Mouse (Mus musculus) heart, embryonic 12.5 days (tissue): ENCODE data around the gene Olfr1392. TPM values are rescaled to one million over a fixed set of nuclear protein-coding genes. Genes with fewer than 3 reads are reported as not detected.
A peak's percentile ranks its signal among the peaks of the same experiment; 100 is the strongest.
"Not testable (repeated sequence)": the region's sequence is repeated elsewhere in the genome, so short reads cannot be mapped to it uniquely, and the experiment has no call there.

Source experiments
- ATAC-seq: fragments of 200-750 bp; cut with Nextera tagmentation; 2 replicates; pipeline ENCODE4 v1.8.0; 2017; ENCODE audit warnings: moderate TSS enrichment, moderate library complexity; ENCODE audit not compliant: insufficient number of reproducible peaks, low FRiP score
- H3K27ac ChIP-seq: fragments of 300-500 bp; sonication (generic); 2 replicates; pipeline ENCODE4 v1.5.1; 2016; ENCODE audit warnings: mild to moderate bottlenecking, moderate library complexity; ENCODE audit not compliant: poor library complexity, severe bottlenecking
- H3K27me3 ChIP-seq: fragments of 300-500 bp; sonication (generic); replicated peaks from 2 replicates; pipeline ENCODE4 v1.6.1; 2016; ENCODE audit warnings: mild to moderate bottlenecking, moderate library complexity
- H3K36me3 ChIP-seq: fragments of 300-500 bp; sonication (generic); 2 replicates; pipeline ENCODE4 v1.6.1; 2016; ENCODE audit warnings: mild to moderate bottlenecking, moderate library complexity
- H3K4me1 ChIP-seq: fragments of 300-500 bp; sonication (generic); replicated peaks from 2 replicates; pipeline ENCODE4 v1.6.1; 2016; ENCODE audit warnings: mild to moderate bottlenecking
- H3K4me2 ChIP-seq: fragments of 300-500 bp; sonication (generic); 2 replicates; pipeline ENCODE4 v1.6.1; 2016; ENCODE audit warnings: mild to moderate bottlenecking, moderate library complexity
- H3K4me3 ChIP-seq: fragments of 300-500 bp; sonication (generic); 2 replicates; pipeline ENCODE4 v1.5.1; 2016; ENCODE audit warnings: mild to moderate bottlenecking
- H3K9ac ChIP-seq: fragments of 300-500 bp; sonication (generic); 2 replicates; pipeline ENCODE4 v1.6.1; 2016; ENCODE audit warnings: mild to moderate bottlenecking, moderate library complexity
- H3K9me3 ChIP-seq: fragments of 300-500 bp; sonication (generic); replicated peaks from 2 replicates; pipeline ENCODE4 v1.6.1; 2016; ENCODE audit warnings: mild to moderate bottlenecking, moderate library complexity
- WGBS: fragments of 180-500 bp; shearing (Covaris S2); methylation state at CpG from one replicate; pipeline ENCODE4 v1.1.7; 2016; 5-methylcytosine and 5-hydroxymethylcytosine counted together
- polyA plus RNA-seq: library from polyadenylated mRNA; unstranded; fragments of >200 nt; fragmentation: Nextera tagmentation; extraction: Ambion mirVana; gene quantifications from 2 replicates; pipeline ENCODE4 v1.2.1, GENCODE M21; 2016

Olfr1392 gene
- not detected in 2 replicates for polyA plus RNA-seq

DNA sequence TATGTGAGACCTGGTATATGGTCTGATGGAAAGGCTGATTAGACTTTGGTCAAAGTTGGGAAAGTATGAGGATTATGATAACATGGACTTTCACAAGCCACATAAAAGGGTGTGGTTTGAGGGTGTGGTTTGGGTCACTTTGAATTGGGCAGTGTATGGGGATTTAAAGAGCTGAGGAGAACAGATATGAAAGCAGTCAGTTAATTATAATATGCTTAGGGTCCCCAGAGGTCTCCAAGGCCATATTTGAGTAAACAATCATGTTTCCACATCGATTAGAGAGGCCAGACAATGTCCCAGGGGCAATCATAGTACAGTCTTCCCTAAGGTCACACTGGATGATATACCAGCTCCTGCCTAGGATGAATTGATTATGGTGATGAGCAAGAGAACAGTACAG is at the start of gene Olfr1392:
Gene Olfr1392, plus strand, starts transcription at position 301 of the 400 bp plus-strand sequence.
- not testable (repeated sequence) for H3K27ac ChIP-seq, ATAC-seq, H3K27me3 ChIP-seq, H3K4me1 ChIP-seq, H3K4me2 ChIP-seq, H3K9me3 ChIP-seq, H3K4me3 ChIP-seq, H3K9ac ChIP-seq, H3K36me3 ChIP-seq
- WGBS: 66% methylated on average over 1 of the region's 1 CpGs

DNA sequence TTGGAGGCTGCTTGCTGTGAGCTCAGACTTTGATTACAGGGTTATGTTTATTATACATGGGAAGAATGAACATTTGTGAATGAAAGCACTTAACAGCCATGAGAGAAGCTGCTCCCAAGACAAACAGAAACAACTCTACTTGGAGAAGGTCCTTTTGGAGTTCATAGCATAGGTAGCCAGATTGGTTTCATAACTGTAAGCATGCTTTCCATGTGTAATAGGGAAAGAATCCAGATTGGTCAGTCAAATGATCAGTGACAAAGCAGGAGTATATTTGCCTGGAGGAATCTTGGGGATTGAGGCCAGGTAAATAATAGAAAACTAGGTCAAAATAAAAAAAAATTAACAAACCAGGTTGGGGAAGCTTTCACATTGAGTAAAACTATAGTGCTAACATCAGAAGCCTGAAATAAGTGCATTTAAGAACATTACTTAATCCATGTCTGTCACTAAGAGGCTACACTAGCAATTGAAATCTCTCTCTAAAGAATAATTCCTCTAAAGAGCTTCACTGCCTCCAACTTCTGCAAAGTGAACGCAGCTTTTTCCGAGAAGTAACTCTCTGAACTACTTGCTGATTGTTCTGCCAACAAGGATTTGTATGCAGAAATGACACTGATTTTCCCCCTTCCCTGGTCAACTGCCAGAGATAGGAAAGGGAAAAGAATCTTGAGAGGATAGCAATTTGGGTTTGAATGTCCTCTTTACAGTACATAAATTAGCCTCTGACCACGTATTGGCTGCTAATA is 49.4 kb upstream of the Olfr1392 start:
- Histone ChIP-seq H3K4me2 (no peak overlapping the region), H3K27ac (no peak overlapping the region), H3K4me3 (no peak overlapping the region), H3K9me3 (no peaks in the 10 kb centered on the region), H3K4me1 (no peaks in the 10 kb centered on the region), H3K36me3 (no peaks in the 10 kb centered on the region), H3K27me3 (no peaks in the 10 kb centered on the region), H3K9ac (no peak overlapping the region)
- 63% methylated on average over 3 of the region's 3 CpGs for WGBS
- ATAC-seq: no peak

GRCm38 (mm10) chr11:49236891-49237290 is 48.2 kb upstream of the Olfr1392 start:
- WGBS: 65% methylated on average over 1 of the region's 1 CpGs
- no peaks in the 10 kb centered on the region for H3K36me3 ChIP-seq
- H3K9ac ChIP-seq: no peak overlapping the region

DNA sequence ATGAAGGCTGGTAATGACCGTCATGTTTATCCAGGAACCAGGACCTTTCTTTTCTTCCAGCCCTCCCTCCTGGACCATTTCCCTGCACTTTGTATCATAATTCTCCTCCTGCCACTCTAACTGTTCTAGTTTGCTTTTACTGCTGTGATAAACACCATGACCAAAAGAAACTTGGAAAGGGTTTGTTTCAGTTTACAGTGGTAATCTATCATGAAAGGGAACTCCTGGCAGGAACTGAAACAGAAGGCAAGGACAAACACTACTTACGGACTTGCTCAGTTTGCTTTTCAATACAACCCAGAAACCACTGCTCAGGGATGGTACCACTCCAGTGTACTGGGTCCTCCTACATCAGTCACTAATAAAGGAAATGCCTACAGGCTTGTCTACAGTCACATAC is 47.5 kb upstream of the Olfr1392 start:
- Histone ChIP-seq H3K27ac (no peak overlapping the region), H3K9me3 (no peaks in the 10 kb centered on the region), H3K9ac (no peak overlapping the region), H3K36me3 (no peaks in the 10 kb centered on the region), H3K27me3 (no peaks in the 10 kb centered on the region), H3K4me2 (no peak overlapping the region), H3K4me3 (no peak overlapping the region), H3K4me1 (no peaks in the 10 kb centered on the region)
- 43% methylated on average over 2 of the region's 2 CpGs for WGBS
- no peak for ATAC-seq

More at GRCm38 (mm10) chr11:49236891-49237290, 48.2 kb upstream of the Olfr1392 start:
- ATAC-seq: no peak
- H3K4me2 ChIP-seq: no peak overlapping the region
- H3K9me3 ChIP-seq: no peaks in the 10 kb centered on the region
- no peaks in the 10 kb centered on the region for H3K27me3 ChIP-seq
- H3K4me1 ChIP-seq: no peaks in the 10 kb centered on the region
- no peak overlapping the region for H3K4me3 ChIP-seq
- H3K27ac ChIP-seq: no peak overlapping the region

DNA sequence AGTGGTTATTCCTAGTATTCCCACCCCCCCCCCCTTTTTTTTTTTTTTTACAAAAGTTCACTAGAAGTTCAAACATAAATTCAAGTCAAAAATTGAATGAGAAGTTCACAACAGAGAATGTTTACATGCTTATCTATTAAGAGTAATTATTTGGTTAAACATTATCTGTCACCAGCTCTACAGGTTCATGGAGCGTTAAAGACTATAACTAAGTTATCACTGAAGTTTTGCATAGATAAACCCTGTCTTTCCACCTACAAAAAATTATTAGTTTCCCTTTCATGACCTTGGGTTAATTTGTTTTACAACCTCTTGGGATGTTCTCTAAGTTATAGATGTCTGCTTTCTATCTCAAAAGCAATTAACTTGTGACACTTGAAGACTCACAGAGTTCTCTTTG is 44.8 kb upstream of the Olfr1392 start:
- Histone ChIP-seq H3K36me3 (no peaks in the 10 kb centered on the region), H3K9ac (no peak overlapping the region), H3K4me1 (peaks cover 13% of the 10 kb centered on the region), H3K27me3 (no peaks in the 10 kb centered on the region), H3K27ac (no peak overlapping the region), H3K4me2 (no peak overlapping the region), H3K9me3 (no peaks in the 10 kb centered on the region), H3K4me3 (no peak overlapping the region)
- 66% methylated on average over 1 of the region's 1 CpGs for WGBS
- ATAC-seq: no peak

DNA sequence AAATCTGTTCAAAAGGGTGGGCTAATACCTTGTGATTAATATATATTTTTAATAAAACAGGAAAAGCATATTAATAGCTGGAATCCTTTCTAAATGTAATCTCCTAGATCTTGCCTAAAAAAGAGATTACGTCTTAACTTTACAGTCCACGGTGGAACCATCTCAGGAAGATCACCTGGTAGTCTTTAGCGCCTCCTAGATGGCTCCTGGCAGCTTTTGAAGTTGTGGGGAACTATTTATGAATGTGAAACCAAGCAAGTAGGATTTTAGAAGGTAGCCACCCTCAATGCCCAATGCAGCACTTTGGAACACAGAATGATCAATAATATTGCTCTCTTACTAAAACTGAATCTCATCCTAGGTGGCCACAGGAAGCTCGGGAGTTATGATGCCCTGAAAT is 44.2 kb upstream of the Olfr1392 start:
- Histone ChIP-seq H3K27ac (no peak overlapping the region), H3K27me3 (no peaks in the 10 kb centered on the region), H3K36me3 (no peaks in the 10 kb centered on the region), H3K9me3 (no peaks in the 10 kb centered on the region), H3K4me3 (no peak overlapping the region), H3K4me2 (no peak overlapping the region), H3K4me1 (peaks cover 19% of the 10 kb centered on the region), H3K9ac (no peak overlapping the region)
- no peak for ATAC-seq
- 68% methylated on average over 4 of the region's 4 CpGs for WGBS

GRCm38 (mm10) chr11:49241471-49241870 is 43.6 kb upstream of the Olfr1392 start:
- H3K4me2 ChIP-seq: no peak overlapping the region
- H3K9me3 ChIP-seq: no peaks in the 10 kb centered on the region
- H3K4me3 ChIP-seq: no peak overlapping the region
- H3K27me3 ChIP-seq: no peaks in the 10 kb centered on the region
- H3K27ac ChIP-seq: no peak overlapping the region
- WGBS: 22% methylated on average over 1 of the region's 1 CpGs
- no peak overlapping the region for H3K9ac ChIP-seq
- H3K36me3 ChIP-seq: no peaks in the 10 kb centered on the region
- ATAC-seq: no peak
- H3K4me1 ChIP-seq: peaks cover 23% of the 10 kb centered on the region

DNA sequence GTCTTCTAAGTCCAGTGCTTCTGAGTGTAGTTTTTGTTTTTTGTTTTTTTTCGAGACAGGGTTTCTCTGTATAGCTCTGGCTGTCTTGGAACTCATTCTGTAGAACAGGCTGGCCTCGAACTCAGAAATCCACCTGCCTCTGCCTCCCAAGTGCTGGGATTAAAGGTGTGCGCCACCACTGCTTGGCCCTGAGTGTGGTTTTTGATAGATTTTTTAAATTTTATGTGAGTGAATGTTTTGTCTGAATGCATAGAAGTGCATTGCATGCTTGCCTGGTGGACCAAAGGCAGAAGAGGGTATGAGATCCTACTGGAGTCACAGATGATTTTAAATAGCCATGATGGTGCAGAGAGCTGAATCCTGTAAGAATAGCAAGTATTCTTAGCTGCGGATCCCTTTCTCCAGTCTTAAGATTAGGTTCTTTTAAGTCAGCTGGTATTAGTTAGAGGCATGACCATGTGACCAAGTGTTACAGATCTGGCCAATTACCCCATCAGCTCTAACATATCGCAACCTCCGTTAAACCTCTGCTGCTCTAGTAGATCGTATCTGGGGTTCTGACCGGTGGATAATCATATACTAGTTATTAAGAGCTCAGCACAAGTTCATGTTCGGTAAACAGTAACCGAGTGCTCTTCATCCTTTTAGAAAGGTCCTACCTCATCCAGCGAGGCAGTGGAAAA is 42.0 kb upstream of the Olfr1392 start:
- Histone ChIP-seq H3K9ac (peak overlapping the region; percentile 16; the same call in 1 of the 2 replicates), H3K4me2 (peak overlapping the region; percentile 73), H3K27me3 (no peaks in the 10 kb centered on the region), H3K9me3 (no peaks in the 10 kb centered on the region), H3K4me1 (peaks cover 33% of the 10 kb centered on the region), H3K4me3 (peak overlapping the region; percentile 62), H3K27ac (peak overlapping the region; percentile 88), H3K36me3 (no peaks in the 10 kb centered on the region)
- ATAC-seq: no peak
- 22% methylated on average over 11 of the region's 11 CpGs for WGBS

DNA sequence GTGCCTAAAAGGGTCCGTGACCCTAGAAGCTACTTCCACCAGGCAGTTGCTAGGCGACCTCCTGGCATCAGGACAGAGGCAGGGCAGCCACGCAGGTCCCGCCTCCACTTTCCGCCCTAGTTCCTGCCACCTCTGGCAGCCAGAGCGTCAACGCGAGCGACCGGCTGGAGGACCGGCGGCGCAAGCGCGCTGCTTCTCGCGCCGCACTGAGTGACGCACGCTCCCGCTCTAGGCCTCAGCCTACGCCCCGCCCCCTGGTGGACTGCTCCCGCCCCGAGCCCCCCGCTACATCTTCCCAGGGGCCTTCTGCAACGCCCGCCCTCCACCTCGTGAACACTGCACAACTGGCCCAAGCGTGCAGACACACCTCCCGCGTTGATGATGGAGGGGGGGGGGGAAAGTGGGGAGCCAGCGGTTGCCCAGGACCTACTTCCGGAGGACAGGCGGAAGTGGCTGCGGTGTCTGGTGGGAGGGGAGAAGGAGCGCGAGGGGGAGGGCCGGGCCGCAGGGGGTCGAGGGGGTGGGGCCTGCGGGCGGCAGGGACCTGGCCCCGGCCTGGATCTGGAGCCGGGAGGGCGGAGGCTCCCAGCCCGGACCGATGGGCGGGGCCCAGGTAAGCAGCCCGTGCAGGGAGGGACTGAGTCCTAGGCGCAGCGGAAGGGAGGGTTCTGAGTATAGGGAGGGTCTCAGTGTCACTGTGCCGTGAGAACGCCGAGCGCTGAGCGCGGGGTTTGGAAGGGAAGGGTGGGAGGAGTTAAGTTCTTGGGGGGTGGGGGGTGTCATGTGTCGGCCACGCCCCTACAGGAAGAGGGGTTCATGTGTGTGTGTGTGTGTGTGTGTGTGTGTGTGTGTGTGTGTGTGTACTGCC is 41.1 kb upstream of the Olfr1392 start, which contains the start of gene Mgat1:
Gene Mgat1, plus strand, starts transcription at position 465 of the 868 bp plus-strand sequence.
- no peaks in the 10 kb centered on the region for H3K9me3 ChIP-seq
- H3K4me3 ChIP-seq: peak within 1 kb of the TSS; percentile 62
- peak within 1 kb of the TSS; percentile 73 for H3K4me2 ChIP-seq
- peak; percentile 93 for ATAC-seq
- H3K27me3 ChIP-seq: no peaks in the 10 kb centered on the region
- no peaks in the 10 kb centered on the region for H3K36me3 ChIP-seq
- WGBS: under 1% methylated on average over 60 of the region's 60 CpGs
- H3K4me1 ChIP-seq: peaks cover 38% of the 10 kb centered on the region
- peak within 1 kb of the TSS; percentile 64 for H3K9ac ChIP-seq
- H3K27ac ChIP-seq: peak within 1 kb of the TSS; percentile 88

DNA sequence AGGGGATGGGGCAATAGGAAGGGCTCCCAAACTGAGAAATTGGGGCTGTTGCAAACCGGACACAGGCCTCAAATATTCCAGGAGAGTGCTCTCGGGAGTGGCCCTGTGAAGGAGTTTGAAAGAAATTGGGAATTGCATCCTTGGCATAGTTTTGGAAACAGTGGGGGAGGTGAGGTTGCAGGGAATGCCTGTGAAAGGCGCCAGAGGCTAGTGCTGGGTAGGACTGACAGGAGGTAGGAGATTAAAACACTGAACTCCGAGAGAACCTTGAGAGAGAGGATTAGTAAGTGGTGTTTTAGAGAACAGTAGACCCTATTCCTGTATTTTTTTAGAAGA is 40.5 kb upstream of the Olfr1392 start:
- H3K9ac ChIP-seq: peak overlapping the region; percentile 64; the same call in 1 of the 2 replicates
- no peaks in the 10 kb centered on the region for H3K27me3 ChIP-seq
- whole genome bisulfite sequencing: 2% methylated on average over 4 of the region's 4 CpGs
- H3K4me1 ChIP-seq: peaks cover 44% of the 10 kb centered on the region
- no peak for ATAC-seq
- no peaks in the 10 kb centered on the region for H3K36me3 ChIP-seq
- H3K27ac ChIP-seq: peak overlapping the region; percentile 88
- peak overlapping the region; percentile 62 for H3K4me3 ChIP-seq
- H3K9me3 ChIP-seq: no peaks in the 10 kb centered on the region
- peak overlapping the region; percentile 73 for H3K4me2 ChIP-seq

DNA sequence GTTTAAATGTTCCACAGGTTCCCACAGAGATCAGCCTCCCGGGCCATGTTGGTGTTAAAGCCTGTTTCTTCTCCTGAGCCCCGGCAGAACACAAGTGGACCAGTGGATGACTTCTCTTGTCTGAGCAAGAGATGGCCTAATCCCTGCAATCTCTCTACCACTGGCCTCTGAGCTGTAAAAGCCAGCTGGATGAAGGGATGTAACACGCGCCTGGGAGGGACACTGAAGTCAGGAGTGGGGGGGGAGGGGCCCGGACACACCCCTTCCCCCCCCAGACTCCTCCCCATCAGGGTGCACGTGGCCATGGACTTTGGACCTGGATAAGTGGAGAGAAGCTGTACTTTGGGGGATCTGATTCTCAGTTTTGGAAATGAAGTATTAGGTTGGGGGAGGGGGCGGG is 39.9 kb upstream of the Olfr1392 start:
- Histone ChIP-seq H3K36me3 (no peaks in the 10 kb centered on the region), H3K9me3 (no peaks in the 10 kb centered on the region), H3K4me2 (peak overlapping the region; percentile 73), H3K4me1 (peaks cover 50% of the 10 kb centered on the region), H3K27me3 (no peaks in the 10 kb centered on the region), H3K27ac (peak overlapping the region; percentile 88), H3K9ac (no peak overlapping the region), H3K4me3 (peak overlapping the region; percentile 62)
- 14% methylated on average over 7 of the region's 7 CpGs for WGBS
- no peak for ATAC-seq
